Mouse (Mus musculus): ENCODE data around the gene Agpat1. TPM values are rescaled to one million over a fixed set of nuclear protein-coding genes. Genes with fewer than 3 reads are reported as not detected.
A peak's percentile ranks its signal among the peaks of the same experiment; 100 is the strongest.

The Agpat1 gene
- total RNA-seq, 2 experiments from 2014 or later, result 81.6 to 87.7 TPM

DNA sequence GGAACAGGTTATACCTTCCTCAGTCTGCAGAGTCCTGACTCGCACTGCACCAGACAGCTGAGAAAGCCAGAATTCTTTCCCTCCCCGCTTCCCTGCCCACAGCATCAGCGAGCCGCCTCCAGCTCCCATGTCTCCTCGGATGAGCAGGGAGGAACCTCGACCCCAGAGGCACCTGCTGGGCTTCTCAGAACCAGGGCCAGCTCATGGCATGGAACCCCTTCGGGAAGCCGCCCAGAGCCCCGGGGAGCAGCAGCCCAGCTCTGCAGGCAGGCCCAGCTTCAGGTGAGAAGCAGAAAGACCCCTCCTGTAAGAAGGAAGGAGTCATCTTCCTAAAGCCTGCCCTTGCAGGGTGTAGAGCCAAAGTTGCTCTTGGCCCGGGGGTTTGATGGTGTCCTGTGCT lies 48.5 kb downstream of the Agpat1 start:
- no peak for DNase-seq (ENCODE audit: low spot score)

GRCm38 (mm10) chr17:34652985-34653384 lies 48.9 kb downstream of the Agpat1 start:
- DNase-seq (ENCODE audit: low spot score), result no peak

GRCm38 (mm10) chr17:34653746-34654285 lies 49.8 kb downstream of the Agpat1 start:
- peak; percentile 76 for DNase-seq (ENCODE audit: low spot score)

GRCm38 (mm10) chr17:34654392-34654791 lies 50.3 kb downstream of the Agpat1 start:
- DNase-seq (ENCODE audit: low spot score), result no peak

GRCm38 (mm10) chr17:34655160-34655559 lies 51.1 kb downstream of the Agpat1 start:
- DNase-seq (ENCODE audit: low spot score), result peak; percentile 80

DNA sequence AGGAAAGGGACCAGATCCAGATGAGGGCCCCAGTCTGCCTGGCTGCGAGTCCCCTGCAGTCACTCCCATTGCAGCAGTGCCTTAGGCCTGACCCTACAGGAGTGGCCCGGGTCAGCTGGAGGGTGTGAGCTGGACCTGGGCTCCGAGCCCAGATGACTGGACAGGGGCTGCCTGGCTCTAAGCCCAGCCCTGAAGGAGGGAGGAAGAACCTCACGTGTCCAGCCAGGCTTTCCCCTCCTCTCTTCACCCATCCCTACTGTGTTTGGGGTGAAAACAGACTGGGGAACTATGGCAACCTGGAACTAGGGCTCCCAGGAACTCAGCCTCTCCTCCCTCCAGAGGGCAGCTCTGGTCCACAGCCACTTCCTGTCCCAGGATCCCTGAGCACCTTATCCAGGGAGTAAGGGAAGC lies 51.5 kb downstream of the Agpat1 start:
- DNase-seq (ENCODE audit: low spot score), result peak; percentile 91

DNA sequence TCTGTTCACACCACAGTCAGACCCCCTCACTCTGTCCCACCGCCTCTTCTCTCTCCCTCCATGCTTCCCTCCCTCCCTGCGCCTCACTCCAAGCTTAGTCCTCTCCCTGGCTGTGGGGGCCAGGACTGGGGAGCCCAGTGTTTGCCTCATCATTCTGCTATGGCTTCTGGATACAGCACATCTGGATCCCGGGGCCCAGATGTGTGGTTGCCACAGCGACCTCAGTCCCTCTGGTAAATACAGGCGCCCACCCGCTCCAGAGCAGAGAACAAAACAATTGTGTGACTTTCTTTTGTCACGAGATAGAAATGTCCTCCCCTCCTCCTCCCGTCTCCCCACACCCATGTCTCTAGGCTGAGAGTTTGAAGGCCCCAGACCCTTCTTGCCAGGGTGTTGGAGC lies 52.6 kb downstream of the Agpat1 start:
- peak; percentile 54 for DNase-seq (ENCODE audit: low spot score)

DNA sequence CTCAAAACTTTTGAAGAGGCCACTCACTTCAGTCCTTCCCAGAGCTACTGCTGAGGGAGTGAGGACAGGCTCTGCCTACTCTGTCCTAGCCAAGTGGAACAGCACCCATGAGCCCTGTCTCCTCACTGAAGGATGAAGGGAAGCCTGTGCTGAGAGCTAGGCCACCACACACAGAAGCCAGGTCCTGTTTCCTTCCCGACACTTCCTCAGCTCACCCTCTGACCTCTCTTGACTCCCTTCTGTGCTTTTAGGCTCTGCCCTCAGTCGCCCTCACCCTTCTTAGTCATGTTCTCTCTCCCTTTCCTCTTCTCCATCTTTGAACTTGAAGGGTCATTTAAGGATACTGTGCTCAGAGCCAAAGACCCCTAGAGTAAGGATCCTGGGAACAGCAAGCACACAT lies 53.2 kb downstream of the Agpat1 start:
- no peak for DNase-seq (ENCODE audit: low spot score)

DNA sequence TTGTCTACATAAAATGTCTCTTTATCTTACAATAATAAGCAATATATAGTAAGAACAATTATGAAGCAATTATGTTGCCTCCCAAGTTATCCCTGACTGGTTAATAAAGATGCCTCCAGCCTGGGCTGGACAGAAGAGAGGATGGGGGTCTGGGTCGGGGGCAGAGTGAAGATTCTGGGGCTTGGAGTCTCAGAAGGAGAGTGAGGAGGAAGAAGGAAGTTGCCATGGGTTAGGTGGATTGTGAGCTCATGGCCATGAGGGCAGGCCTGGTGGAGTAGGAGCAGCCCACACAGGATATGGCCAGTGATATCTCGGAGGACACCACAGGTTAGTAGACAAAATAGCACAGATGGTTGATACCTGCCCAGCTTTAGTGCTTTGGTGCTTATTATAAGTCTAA lies 54.1 kb downstream of the Agpat1 start:
- DNase-seq (ENCODE audit: low spot score), result no peak

DNA sequence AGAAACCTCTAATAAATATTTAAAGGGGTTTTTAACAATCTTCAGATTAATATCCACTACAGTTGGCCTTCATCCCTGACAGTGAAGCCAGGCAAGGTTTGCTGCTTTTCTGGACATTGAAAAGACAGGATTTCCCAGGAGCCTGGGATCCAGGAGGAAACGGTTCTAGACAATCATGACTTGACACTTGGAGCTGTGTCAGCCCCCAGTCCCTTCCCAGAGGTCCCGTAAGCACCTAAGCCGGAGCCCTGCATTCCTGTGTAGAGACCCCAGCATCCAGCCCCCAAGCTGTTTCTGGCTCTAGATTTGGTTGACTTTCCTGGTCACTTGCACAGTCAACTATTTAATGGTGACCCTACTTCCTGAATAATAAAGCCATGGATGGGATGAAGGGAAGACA lies 54.5 kb downstream of the Agpat1 start:
- no peak for DNase-seq (ENCODE audit: low spot score)

DNA sequence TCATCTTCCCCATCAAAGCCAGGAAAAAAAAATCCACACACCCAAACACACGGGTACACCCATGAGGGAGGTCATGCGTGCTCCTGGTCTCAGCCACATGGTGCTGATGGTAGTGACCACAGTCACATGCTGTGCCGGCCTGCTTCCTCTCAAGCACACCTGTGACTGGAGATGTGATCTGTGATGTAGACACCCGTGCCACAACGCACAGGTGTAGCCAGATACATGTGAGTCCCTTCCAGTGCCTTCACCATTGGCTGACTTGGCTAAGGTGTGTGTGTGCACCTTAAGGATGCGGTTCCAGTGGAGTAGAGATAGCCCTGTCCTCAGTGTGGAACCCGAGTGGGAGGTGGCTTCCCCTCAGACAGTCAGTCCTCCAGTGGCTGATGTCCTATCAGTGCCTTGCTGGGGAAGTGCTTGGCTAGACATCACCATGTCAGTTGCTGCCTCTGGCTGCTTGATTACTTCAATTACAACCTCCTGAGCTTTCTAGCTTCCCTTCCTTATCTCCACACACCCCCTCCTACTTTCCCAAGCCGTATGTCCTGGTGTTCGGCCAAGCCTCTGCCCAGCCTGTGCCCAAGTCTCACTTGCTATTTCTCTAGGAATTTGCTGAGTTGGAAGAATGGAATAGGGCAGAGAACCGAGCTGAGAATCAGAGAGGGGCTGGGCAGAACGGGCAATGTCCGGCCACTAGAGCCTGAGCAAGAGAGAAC lies 55.3 kb downstream of the Agpat1 start:
- DNase-seq (ENCODE audit: low spot score), result no peak

DNA sequence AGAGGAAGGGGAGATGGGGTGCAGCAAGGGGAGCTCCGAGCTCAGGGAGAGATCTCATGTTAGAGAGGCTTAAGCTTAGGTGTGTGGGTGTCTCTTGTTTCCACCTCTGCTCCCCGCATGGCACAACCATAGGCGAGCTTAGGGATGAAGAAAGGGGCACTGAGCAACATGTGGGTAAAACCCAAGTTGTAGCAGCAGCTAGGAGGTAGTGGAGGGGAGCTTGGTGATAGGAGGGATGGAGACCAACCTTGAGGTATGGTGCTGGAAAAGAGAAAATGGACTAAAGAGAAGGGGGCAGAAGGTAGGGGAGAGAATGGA lies 55.8 kb downstream of the Agpat1 start:
- DNase-seq (ENCODE audit: low spot score), result no peak

- peak; percentile 62 for DNase-seq (ENCODE audit: low spot score)
Observed at GRCm38 (mm10) chr17:34660259-34660820, 56.3 kb downstream of the Agpat1 start.

DNA sequence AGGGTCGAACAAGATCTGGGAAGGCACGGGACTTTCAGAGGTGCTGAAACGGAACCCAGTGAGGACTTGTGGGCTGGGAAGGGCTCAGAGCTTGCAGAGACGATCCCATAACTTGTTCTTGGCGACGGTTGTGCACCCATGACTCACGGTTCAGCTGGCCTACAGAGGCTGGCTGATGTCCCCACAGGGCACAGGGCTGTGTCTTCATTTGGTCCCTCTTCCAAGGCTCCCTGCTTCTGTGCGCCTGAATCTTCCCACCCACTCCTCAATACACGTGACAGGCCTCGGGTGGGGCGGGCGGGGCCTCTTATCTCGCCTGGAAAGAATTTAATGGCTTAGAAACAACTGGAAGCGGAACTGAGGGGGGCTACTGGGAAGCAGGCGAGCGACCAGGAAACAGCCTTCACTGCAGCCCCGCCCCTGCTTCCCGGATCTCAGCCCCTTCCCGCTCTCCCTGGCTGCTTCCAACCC lies 57.1 kb downstream of the Agpat1 start:
- DNase-seq (ENCODE audit: low spot score), result peak; percentile 71

DNA sequence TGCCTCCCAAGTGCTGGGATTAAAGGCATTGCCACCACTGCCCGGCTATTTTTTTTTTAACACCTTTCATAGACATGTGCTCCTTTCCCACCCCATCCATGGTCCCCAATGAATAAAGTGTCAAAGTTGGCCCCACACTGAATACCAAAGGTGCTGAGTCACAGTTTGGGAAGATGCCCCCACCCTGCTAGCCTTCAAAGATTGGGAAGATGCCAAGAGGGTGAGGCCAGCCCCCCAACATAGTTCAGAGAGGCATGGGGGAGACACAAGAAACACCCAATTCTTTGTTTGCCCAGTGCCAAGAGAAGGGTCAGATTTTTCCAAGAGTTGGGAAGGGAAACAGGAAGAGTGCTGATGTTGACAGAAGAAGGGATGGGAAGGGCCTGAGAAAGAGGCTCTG lies 58.4 kb downstream of the Agpat1 start:
- no peak for DNase-seq (ENCODE audit: low spot score)

DNA sequence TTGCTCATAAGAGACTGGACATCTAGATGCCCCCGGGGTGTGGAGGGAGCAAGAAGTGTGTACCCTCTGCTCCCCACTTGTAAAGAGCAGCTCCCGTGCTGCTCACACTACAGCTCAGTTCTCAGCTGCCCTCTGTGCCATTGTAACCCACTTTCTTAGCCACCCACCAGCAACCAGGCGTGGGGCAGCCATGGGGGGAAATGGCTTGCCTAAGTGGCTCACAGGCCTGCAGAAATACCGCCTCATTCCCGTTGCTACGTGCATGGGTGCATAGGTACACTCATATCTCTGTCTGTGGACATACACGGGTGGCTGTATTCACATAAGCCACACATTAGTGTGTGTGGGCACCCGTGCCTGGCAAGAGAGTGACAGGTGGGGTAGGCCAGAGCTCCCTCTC lies 58.9 kb downstream of the Agpat1 start:
- DNase-seq (ENCODE audit: low spot score), result no peak

Other genes starting within 250 kb of the Agpat1 start
- under 1 TPM; 0.14 to 0.33 TPM for gene Btnl2, start 249.4 kb upstream of the Agpat1 start, total RNA-seq (2021)
- gene Btnl1, start 227.1 kb upstream of the Agpat1 start, total RNA-seq (2021), result not detected
- gene BC051142, start 205.4 kb upstream of the Agpat1 start, total RNA-seq (2021), result not detected
- gene Btnl4, start 126.9 kb upstream of the Agpat1 start, total RNA-seq (2021), result not detected
- gene Btnl6, start 86.9 kb upstream of the Agpat1 start, total RNA-seq (2021), result not detected
- 1 to 10 TPM; 8.0 to 8.9 TPM for gene Notch4, start 40.0 kb upstream of the Agpat1 start, total RNA-seq (2021)
- gene Gpsm3, start 14.5 kb upstream of the Agpat1 start, total RNA-seq (2021), result 1 to 10 TPM; 1.2 to 1.5 TPM
- 10 to 100 TPM; 12.0 to 12.2 TPM for gene Pbx2, start 13.0 kb upstream of the Agpat1 start, total RNA-seq (2021)
- gene Ager, start 6.4 kb upstream of the Agpat1 start, total RNA-seq (2021), result not detected
- 10 to 100 TPM; 22.0 to 22.1 TPM for gene Rnf5, start 572 bp upstream of the Agpat1 start, total RNA-seq (2021)
- 1 to 10 TPM; 1.6 to 3.3 TPM for gene Egfl8, start 11.7 kb downstream of the Agpat1 start, total RNA-seq (2021)
- 10 to 100 TPM; 36.0 to 38.3 TPM for gene Ppt2, start 24.2 kb downstream of the Agpat1 start, total RNA-seq (2021)
- gene Prrt1, start 25.3 kb downstream of the Agpat1 start, total RNA-seq (2021), result under 1 TPM; 0.30 to 0.38 TPM
- gene Fkbpl, start 40.5 kb downstream of the Agpat1 start, total RNA-seq (2021), result 1 to 10 TPM; 5.7 to 6.0 TPM
- 1 to 10 TPM; 5.9 to 7.9 TPM for gene Atf6b, start 42.9 kb downstream of the Agpat1 start, total RNA-seq (2021)
- 10 to 100 TPM; 28.3 to 32.8 TPM for gene Tnxb, start 66.3 kb downstream of the Agpat1 start, total RNA-seq (2021)
- 10 to 100 TPM in 1 of 2 experiments, 1 to 10 TPM in 1; 4.3 to 11.7 TPM for gene C4b, start 139.6 kb downstream of the Agpat1 start, total RNA-seq (2021)
- under 1 TPM in 1 of 2 experiments, not detected in 1; 0.21 TPM for gene Cyp21a1, start 200.3 kb downstream of the Agpat1 start, total RNA-seq (2021)
- gene Stk19, start 232.7 kb downstream of the Agpat1 start, total RNA-seq (2021), result 1 to 10 TPM; 6.6 to 7.6 TPM
- gene Dxo, start 232.8 kb downstream of the Agpat1 start, total RNA-seq (2021), result 1 to 10 TPM; 8.3 to 8.8 TPM
- gene Skiv2l, start 245.9 kb downstream of the Agpat1 start, total RNA-seq (2021), result 10 to 100 TPM; 20.8 to 21.3 TPM
- gene Nelfe, start 246.1 kb downstream of the Agpat1 start, total RNA-seq (2021), result 10 to 100 TPM in 1 of 2 experiments, 1 to 10 TPM in 1; 9.0 to 12.0 TPM

Measured in gastrocnemius, adult 18-20 months (tissue).